In the genomic region with DNA sequence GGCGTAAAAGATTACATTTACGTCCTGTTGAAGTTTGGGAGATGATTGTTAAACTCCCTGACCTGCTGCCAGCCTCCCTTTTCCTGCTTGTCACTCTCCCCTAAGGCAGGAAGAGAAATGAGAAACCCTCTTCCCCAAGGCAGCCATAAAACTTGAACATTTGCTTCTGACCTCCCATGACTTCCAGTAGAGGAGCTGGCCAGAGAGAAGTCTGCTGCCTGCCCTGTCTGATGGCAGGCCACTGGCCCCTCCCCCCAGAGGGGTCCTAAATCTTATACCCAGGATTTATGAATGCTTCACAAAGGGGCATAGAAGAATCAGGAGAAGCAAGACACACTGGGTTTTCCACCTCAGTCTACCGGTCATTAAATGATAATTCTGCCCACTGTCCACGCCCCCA, we compare ENCODE assay signal across 14 mouse cellular contexts. TPM values are rescaled to one million over a fixed set of nuclear protein-coding genes. Genes with fewer than 3 reads are reported as not detected.
DNase-seq lines count a peak whose midpoint lies in the region; ATAC-seq and TF ChIP-seq lines count a peak whose summit lies in the region.
"Had no signal": no experiment of that assay in that cellular context is flagged by ENCODE, and none has a peak within 500 bp of the region (broad histone marks: within the 10 kb centered on the region; RNA-seq: fewer than 3 reads in every experiment).

No protein-coding gene starts in this region.

- peak overlapping the region; percentile 34 for H3K4me3 ChIP-seq in gastrocnemius, adult 2 months
- H3K4me3 ChIP-seq in lung, embryonic 14.5 days (ENCODE audit: low read depth, low read length): no peak overlapping the region
- H3K4me3 ChIP-seq in neural tube, embryonic 15.5 days (replicated peaks): no peak overlapping the region
- H3K4me3 ChIP-seq: hindbrain, embryonic 10.5 days; neural tube, embryonic 12.5 days had no signal

- H3K36me3 ChIP-seq in lung, embryonic 14.5 days (ENCODE audit: insufficient read depth): no peaks in the 10 kb centered on the region; the same call in 1 of the 2 replicates
- no peaks in the 10 kb centered on the region for H3K36me3 ChIP-seq in neural tube, embryonic 15.5 days
- H3K36me3 ChIP-seq: hindbrain, embryonic 10.5 days; neural tube, embryonic 12.5 days had no signal

- intact Hi-C loops in gastrocnemius, adult 2 months (cut with DNase I): no loop called here
- intact Hi-C loops in gastrocnemius, postnatal 14 days (cut with DNase I; ENCODE audit: low total_unique reads): no loop called here

- peak overlapping the region; percentile 67; the same call in 1 of the 2 replicates for H3K4me2 ChIP-seq in lung, embryonic 14.5 days
- peak overlapping the region; percentile 2; the same call in 1 of the 2 replicates for H3K4me2 ChIP-seq in neural tube, embryonic 15.5 days
- H3K4me2 ChIP-seq: neural tube, embryonic 12.5 days had no signal

- no peaks in the 10 kb centered on the region for H3K27me3 ChIP-seq in lung, embryonic 14.5 days (ENCODE audit: insufficient read depth, low read length)
- no peaks in the 10 kb centered on the region for H3K27me3 ChIP-seq in neural tube, embryonic 15.5 days (replicated peaks)
- H3K27me3 ChIP-seq: neural tube, embryonic 12.5 days had no signal

- no peaks in the 10 kb centered on the region for H3K9me3 ChIP-seq in lung, embryonic 14.5 days (ENCODE audit: low read depth, low read length)
- no peaks in the 10 kb centered on the region for H3K9me3 ChIP-seq in neural tube, embryonic 15.5 days (replicated peaks)
- H3K9me3 ChIP-seq: hindbrain, embryonic 10.5 days; neural tube, embryonic 12.5 days had no signal

- DNase-seq in gastrocnemius, adult 2 months: peak; percentile 21
- DNase-seq in gastrocnemius, postnatal 10 days: no peak
- no peak for DNase-seq in lung, embryonic 14.5 days
- no peak for DNase-seq in lung, adult 18-20 months
- DNase-seq in kidney, postnatal 10 days: peak; percentile 55
- no peak for DNase-seq in spleen, postnatal 10 days (ENCODE audit: low spot score in 2 of 2)
- no peak for DNase-seq in gastrocnemius, postnatal 14 days
- DNase-seq: midbrain, embryonic 14.5 days; thymus, postnatal 14 days had no signal

- H3K4me1 ChIP-seq in lung, embryonic 14.5 days (ENCODE audit: insufficient read depth): peaks cover 17% of the 10 kb centered on the region
- H3K4me1 ChIP-seq in neural tube, embryonic 15.5 days: peaks cover 26% of the 10 kb centered on the region

- ATAC-seq in lung, embryonic 14.5 days (ENCODE audit: insufficient read depth): no peak
- no peak for ATAC-seq in neural tube, embryonic 15.5 days (ENCODE audit: low FRiP score)
- ATAC-seq: intestine, embryonic 16.5 days had no signal

- no peak for TF ChIP-seq CTCF in gastrocnemius, adult 2 months (IDR thresholded peaks at IDR 0.05)
- no peak for TF ChIP-seq CTCF in lung, embryonic 14.5 days (IDR thresholded peaks at IDR 0.05; ENCODE audit: low read depth)

- 62% methylated on average over 4 of the region's 4 CpGs for WGBS in lung, embryonic 14.5 days
- 55% methylated on average over 4 of the region's 4 CpGs for WGBS in neural tube, embryonic 15.5 days

- no peak overlapping the region for H3K9ac ChIP-seq in lung, embryonic 14.5 days
- no peak overlapping the region for H3K9ac ChIP-seq in neural tube, embryonic 15.5 days (replicated peaks)
- H3K9ac ChIP-seq: liver, embryonic 14.5 days; neural tube, embryonic 12.5 days had no signal

- H3K27ac ChIP-seq in gastrocnemius, adult 2 months: peak overlapping the region; percentile 44; the same call in 1 of the 2 replicates
- peak overlapping the region; percentile 20; the same call in 1 of the 2 replicates for H3K27ac ChIP-seq in lung, embryonic 14.5 days (ENCODE audit: low read depth)
- no peak overlapping the region for H3K27ac ChIP-seq in neural tube, embryonic 15.5 days (replicated peaks)
- H3K27ac ChIP-seq: hindbrain, embryonic 10.5 days; liver, embryonic 14.5 days; neural tube, embryonic 12.5 days had no signal

RNA-seq across cellular contexts. Expression of gene Igf1, which starts 5.3 kb away (rescaled TPM):
- total RNA-seq in gastrocnemius, adult 2 months (2021): 10 to 100 TPM; 17.9 to 18.9 TPM
- total RNA-seq in gastrocnemius, postnatal 10 days (2021): 100 to 1,000 TPM in 1 of 2 experiments, 10 to 100 TPM in 1; 86.1 to 102 TPM
- polyA plus RNA-seq in lung, embryonic 14.5 days (2014; fragmentation: Nextera tagmentation; extraction: Ambion mirVana): 77.2 and 80.4 TPM in 2 replicates
- 24.7 and 29.6 TPM in 2 replicates for polyA plus RNA-seq in neural tube, embryonic 15.5 days (2015; fragmentation: Nextera tagmentation; extraction: Ambion mirVana)
- total RNA-seq in gastrocnemius, postnatal 14 days (2021): 10 to 100 TPM; 39.7 to 63.6 TPM

Comparison
In these comparisons a context has a peak if more than half of its experiments do, and no peak if none do; other contexts are left out.
1. DNase-seq: peak in gastrocnemius, adult 2 months (single experiment) and kidney, postnatal 10 days (single experiment); none in gastrocnemius, postnatal 10 days (single experiment), lung, embryonic 14.5 days (single experiment), lung, adult 18-20 months (0 of 2), spleen, postnatal 10 days (0 of 2) and gastrocnemius, postnatal 14 days (single experiment).